Mouse (Mus musculus) hindbrain, embryonic 13.5 days (tissue): ENCODE data around the gene Liph. TPM values are rescaled to one million over a fixed set of nuclear protein-coding genes. Genes with fewer than 3 reads are reported as not detected.
"Not testable (repeated sequence)": the region's sequence is repeated elsewhere in the genome, so short reads cannot be mapped to it uniquely, and the experiment has no call there.

Experiments used
- ATAC-seq: fragments of 200-750 bp; cut with Nextera tagmentation; 2 replicates; pipeline ENCODE4 v1.8.0; 2017; ENCODE audit warnings: moderate TSS enrichment; ENCODE audit not compliant: low FRiP score
- H3K27ac ChIP-seq: fragments of 300-500 bp; sonication (generic); 2 replicates; pipeline ENCODE4 v1.5.1; 2015; ENCODE audit warnings: inconsistent platforms, mild to moderate bottlenecking, moderate library complexity
- H3K27me3 ChIP-seq: fragments of 300-500 bp; sonication (generic); 2 replicates; pipeline ENCODE4 v1.6.1; 2015; ENCODE audit warnings: mild to moderate bottlenecking, inconsistent platforms
- H3K36me3 ChIP-seq: fragments of 300-500 bp; sonication (generic); 2 replicates; pipeline ENCODE4 v1.6.1; 2015; ENCODE audit warnings: mild to moderate bottlenecking, inconsistent platforms
- H3K4me1 ChIP-seq: fragments of 300-500 bp; sonication (generic); replicated peaks from 2 replicates; pipeline ENCODE4 v1.6.1; 2015; ENCODE audit warnings: inconsistent platforms
- H3K4me2 ChIP-seq: fragments of 300-500 bp; sonication (generic); 2 replicates; pipeline ENCODE4 v1.6.1; 2015; ENCODE audit warnings: inconsistent platforms, mild to moderate bottlenecking, moderate library complexity
- H3K4me3 ChIP-seq: fragments of 300-500 bp; sonication (generic); 2 replicates; pipeline ENCODE4 v1.5.1; 2015; ENCODE audit warnings: mild to moderate bottlenecking, inconsistent platforms
- H3K9ac ChIP-seq: fragments of 300-500 bp; sonication (generic); 2 replicates; pipeline ENCODE4 v1.6.1; 2015; ENCODE audit warnings: mild to moderate bottlenecking, inconsistent platforms
- H3K9me3 ChIP-seq: fragments of 300-500 bp; sonication (generic); 2 replicates; pipeline ENCODE4 v1.6.1; 2016; ENCODE audit warnings: inconsistent platforms
- WGBS: fragments of 180-500 bp; shearing (Covaris S2); methylation state at CpG from one replicate; pipeline ENCODE4 v1.1.7; 2015; 5-methylcytosine and 5-hydroxymethylcytosine counted together
- polyA plus RNA-seq: library from polyadenylated mRNA; unstranded; fragments of >200 nt; fragmentation: Nextera tagmentation; extraction: Ambion mirVana; gene quantifications from 2 replicates; pipeline ENCODE4 v1.2.1, GENCODE M21; 2015

The Liph gene
- polyA plus RNA-seq, 1 experiment from 2014 or later = 0.47 TPM

DNA sequence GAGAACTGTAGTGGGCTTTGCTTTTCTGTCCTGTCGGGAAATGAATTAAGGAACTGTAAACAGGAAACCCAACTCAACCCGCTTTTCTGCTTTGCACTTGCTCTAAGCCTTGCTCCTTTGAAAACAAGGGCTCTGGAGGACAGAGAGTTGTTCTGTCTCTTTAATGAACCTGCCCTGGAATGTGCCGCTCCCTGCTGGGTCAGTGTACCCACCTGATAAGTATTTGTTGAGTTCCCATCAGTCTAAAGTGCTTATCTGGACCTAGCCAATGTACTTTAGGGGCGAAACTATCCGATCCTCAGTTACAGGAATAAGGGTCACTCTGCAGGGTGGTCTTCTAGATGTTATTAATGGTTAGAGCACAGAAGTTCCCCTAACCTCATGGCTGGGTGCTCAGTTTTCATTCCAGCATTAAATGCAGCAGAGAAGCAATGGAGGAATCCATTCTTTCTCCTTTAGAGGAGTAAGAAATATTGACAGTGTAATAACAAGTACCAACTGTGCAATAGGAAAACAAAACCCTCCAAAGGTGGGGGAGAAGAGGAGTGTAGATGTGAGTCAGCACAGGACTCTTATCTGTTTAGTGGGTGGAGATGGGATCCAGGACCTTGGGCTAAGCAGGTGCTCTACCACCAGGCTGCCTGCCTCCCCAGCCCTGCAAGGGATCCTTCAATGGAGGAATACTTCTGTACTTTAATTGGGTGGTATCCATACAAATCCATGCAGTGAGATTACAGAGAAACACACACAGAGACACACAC is 1.6 kb upstream of the Liph start:
- WGBS = 69% methylated on average over 5 of the region's 5 CpGs
- H3K9ac ChIP-seq = no peak overlapping the region
- no peak overlapping the region for H3K4me3 ChIP-seq
- ATAC-seq = no peak
- no peaks in the 10 kb centered on the region for H3K36me3 ChIP-seq
- no peaks in the 10 kb centered on the region for H3K9me3 ChIP-seq
- no peak overlapping the region for H3K4me2 ChIP-seq
- peaks cover 10% of the 10 kb centered on the region; the same call in 1 of the 2 replicates for H3K27me3 ChIP-seq
- no peak overlapping the region for H3K27ac ChIP-seq
- H3K4me1 ChIP-seq = peaks cover 4% of the 10 kb centered on the region; the same call in 1 of the 2 replicates

DNA sequence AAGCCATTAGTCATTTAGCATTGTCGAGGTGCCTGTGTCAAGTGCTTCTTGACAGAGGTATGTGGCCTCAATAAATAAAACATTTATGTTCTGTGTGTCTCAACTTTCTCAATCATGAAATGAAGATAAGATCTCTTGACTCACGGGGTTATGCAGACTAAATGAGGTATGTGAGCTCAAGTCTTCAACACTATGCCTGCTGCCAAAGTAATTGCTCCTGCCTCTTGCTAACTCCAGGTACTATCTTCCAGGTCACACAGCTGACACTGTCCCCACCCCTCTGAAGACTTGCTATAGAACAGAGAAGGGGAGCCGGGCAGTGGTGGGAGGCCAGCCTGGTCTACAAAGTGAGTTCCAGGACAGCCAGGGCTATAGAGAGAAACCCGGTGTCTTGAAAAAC is 939 bp upstream of the Liph start:
- ATAC-seq = no peak
- H3K4me1 ChIP-seq = peaks cover 4% of the 10 kb centered on the region; the same call in 1 of the 2 replicates
- H3K4me2 ChIP-seq = no peak overlapping the region
- H3K27ac ChIP-seq = no peak overlapping the region
- H3K36me3 ChIP-seq = no peaks in the 10 kb centered on the region
- H3K4me3 ChIP-seq = no peak overlapping the region
- WGBS = 68% methylated on average over 4 of the region's 4 CpGs
- H3K9ac ChIP-seq = no peak overlapping the region
- peaks cover 10% of the 10 kb centered on the region; the same call in 1 of the 2 replicates for H3K27me3 ChIP-seq
- H3K9me3 ChIP-seq = no peaks in the 10 kb centered on the region

DNA sequence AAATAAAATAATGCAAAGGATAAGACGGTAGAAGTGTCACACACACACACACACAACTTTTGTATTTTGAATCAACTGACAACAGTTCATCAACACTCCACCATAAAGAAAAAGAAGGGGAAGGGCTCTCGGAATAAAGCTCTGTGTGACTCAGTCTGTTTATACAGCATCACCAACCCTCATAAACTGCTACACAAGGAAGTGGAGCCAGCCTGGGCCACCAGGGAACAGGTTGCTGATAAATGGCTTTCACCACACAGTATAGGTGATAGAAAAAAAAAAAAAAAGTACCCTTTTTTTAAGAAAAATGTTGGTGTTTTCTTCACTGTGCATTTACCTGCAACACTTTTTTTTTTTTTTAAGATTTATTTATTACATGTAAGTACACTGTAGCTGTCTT is 3.7 kb downstream of the Liph start:
- Histone ChIP-seq H3K4me1 (peaks cover 4% of the 10 kb centered on the region; the same call in 1 of the 2 replicates), H3K4me2 (no peak overlapping the region), H3K9ac (no peak overlapping the region), H3K27me3 (peaks cover 3% of the 10 kb centered on the region; the same call in 1 of the 2 replicates), H3K27ac (no peak overlapping the region), H3K36me3 (no peaks in the 10 kb centered on the region), H3K4me3 (no peak overlapping the region), H3K9me3 (no peaks in the 10 kb centered on the region)
- 88% methylated on average over 2 of the region's 2 CpGs for WGBS
- no peak for ATAC-seq

DNA sequence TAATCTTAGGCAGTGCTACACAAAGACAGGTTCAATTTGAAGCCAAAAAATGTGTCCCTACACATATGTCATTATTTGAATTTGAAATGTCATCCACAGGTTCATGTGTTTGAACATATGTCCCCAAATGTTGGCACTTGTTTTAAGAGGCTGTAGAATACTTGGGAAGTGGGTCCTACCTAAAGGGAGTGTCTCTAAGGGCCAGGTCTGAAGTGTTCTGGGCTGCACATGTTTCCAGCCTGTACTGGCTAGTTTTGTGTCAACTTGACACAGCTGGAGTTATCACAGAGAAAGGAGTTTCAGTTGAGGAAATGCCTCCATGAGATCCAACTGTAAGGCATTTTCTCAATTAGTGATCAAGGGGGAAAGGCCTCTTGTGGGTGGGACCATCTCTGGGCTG is 4.6 kb downstream of the Liph start:
- not testable (repeated sequence) for H3K4me3 ChIP-seq, H3K4me1 ChIP-seq, H3K36me3 ChIP-seq, H3K9me3 ChIP-seq, H3K27ac ChIP-seq, H3K27me3 ChIP-seq, ATAC-seq, H3K4me2 ChIP-seq, H3K9ac ChIP-seq

DNA sequence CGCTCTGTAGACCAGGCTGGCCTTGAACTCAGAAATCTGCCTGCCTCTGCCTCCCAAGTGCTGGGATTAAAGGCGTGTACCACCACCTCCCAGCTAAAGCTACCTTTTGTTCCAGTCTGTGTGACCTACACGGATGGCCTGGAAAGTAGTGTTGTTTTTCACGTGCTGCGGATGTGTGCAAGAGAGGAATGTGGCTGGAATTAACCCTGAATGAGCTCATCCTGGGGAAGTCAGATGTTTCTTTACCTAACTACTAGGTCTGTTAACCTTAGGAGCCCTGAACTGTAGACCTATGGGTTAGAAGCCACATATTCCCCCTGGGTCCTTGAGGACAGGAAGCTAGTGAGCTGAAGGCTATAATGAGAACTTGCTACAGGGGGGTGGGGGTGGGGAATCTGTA is 7.5 kb downstream of the Liph start:
- H3K27ac ChIP-seq = no peak overlapping the region
- H3K27me3 ChIP-seq = no peaks in the 10 kb centered on the region
- no peak overlapping the region for H3K4me3 ChIP-seq
- no peaks in the 10 kb centered on the region for H3K36me3 ChIP-seq
- no peak overlapping the region for H3K4me2 ChIP-seq
- no peak for ATAC-seq
- H3K9me3 ChIP-seq = no peaks in the 10 kb centered on the region
- no peak overlapping the region for H3K9ac ChIP-seq
- 79% methylated on average over 5 of the region's 5 CpGs for WGBS
- H3K4me1 ChIP-seq = no peaks in the 10 kb centered on the region

DNA sequence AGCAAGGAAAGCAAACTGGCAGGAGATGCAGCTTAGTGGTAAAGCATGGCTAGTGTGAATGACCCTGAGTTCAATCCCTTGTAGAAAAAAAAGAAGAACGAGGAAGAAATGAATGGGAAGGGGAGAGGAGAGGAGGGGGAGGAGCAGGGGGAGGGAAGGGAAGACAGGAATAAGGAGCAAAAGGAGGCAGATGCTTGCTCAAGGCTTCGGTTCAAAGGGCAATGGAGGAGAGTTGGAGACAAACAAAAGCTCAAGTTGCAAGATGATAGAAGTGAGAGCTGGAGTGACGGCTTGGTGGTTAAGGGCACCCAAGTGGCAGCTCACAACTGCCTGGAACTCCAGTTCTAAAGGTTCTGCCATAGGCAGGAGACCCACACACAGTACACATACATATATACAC is 9.3 kb downstream of the Liph start:
- Histone ChIP-seq H3K9ac (no peak overlapping the region), H3K4me2 (no peak overlapping the region), H3K36me3 (no peaks in the 10 kb centered on the region), H3K9me3 (no peaks in the 10 kb centered on the region), H3K4me1 (no peaks in the 10 kb centered on the region), H3K27ac (no peak overlapping the region), H3K4me3 (no peak overlapping the region), H3K27me3 (no peaks in the 10 kb centered on the region)
- ATAC-seq = no peak
- 59% methylated on average over 3 of the region's 3 CpGs for WGBS

DNA sequence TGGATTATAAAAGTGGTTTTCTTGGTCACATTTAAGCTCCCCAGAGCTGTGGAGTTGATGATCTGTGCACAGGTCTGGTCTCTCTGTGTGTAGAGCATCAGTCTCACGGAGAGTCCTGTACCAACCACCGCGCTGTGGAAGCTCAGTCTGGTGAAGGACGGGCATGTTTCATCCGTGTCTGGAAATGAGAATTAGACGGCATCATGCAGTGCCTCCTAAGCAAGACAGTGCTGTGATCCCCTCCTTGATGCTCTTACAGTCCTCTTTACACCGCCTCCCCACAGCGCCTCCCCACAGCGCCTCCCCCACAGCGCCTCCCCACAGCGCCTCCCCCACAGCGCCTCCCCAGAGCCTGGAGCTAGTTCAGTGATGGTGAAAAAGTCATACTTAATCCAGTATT is 11.4 kb downstream of the Liph start:
- H3K27ac ChIP-seq = no peak overlapping the region
- H3K4me1 ChIP-seq = no peaks in the 10 kb centered on the region
- no peak for ATAC-seq
- no peaks in the 10 kb centered on the region for H3K27me3 ChIP-seq
- WGBS = 89% methylated on average over 12 of the region's 12 CpGs
- no peak overlapping the region for H3K9ac ChIP-seq
- H3K4me3 ChIP-seq = no peak overlapping the region
- no peak overlapping the region for H3K4me2 ChIP-seq
- no peaks in the 10 kb centered on the region for H3K9me3 ChIP-seq
- H3K36me3 ChIP-seq = no peaks in the 10 kb centered on the region

DNA sequence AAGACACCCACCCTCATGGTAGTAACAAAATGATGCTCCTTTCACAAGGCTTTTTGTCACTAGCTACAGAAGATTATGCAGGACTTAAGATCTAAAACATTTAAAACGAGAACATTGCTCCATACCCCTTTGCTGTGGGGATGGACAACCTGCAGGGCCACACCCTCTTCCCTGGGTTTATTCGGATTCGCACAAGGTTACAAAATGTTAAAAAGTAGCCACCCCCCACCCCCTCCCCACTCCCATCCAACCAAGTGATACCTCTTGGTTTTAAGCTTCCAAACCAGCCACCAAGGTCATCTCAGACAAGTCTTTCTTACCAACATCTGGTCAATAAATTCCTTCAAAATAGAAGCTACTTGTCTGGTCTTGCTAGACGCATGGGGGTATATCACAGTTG is 11.9 kb downstream of the Liph start:
- Histone ChIP-seq H3K4me2 (no peak overlapping the region), H3K27me3 (no peaks in the 10 kb centered on the region), H3K27ac (no peak overlapping the region), H3K9ac (no peak overlapping the region), H3K9me3 (no peaks in the 10 kb centered on the region), H3K4me3 (no peak overlapping the region), H3K4me1 (no peaks in the 10 kb centered on the region), H3K36me3 (no peaks in the 10 kb centered on the region)
- 92% methylated on average over 4 of the region's 4 CpGs for WGBS
- ATAC-seq = no peak

DNA sequence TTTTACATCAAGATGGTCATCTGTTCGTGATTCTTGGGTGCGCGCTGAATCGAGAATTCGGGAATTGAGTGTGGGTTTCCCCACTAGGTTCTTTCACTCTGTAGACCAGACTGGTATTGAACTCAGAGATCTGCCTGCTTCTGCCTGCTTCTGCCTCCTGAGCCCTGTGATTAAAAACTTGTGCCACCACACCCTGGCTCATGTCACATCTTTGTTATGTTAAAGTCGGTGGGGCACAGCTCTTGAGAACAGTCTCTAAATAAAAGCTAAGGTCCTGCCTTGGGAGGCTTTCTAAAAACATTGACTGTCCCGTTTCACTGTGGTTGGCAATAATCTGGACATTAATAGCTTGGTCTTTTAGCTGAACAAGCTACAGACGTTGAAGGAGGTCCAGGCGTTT is 12.3 kb downstream of the Liph start:
- Histone ChIP-seq H3K4me2 (no peak overlapping the region), H3K27ac (no peak overlapping the region), H3K9me3 (no peaks in the 10 kb centered on the region), H3K36me3 (no peaks in the 10 kb centered on the region), H3K27me3 (no peaks in the 10 kb centered on the region), H3K4me3 (no peak overlapping the region), H3K9ac (no peak overlapping the region), H3K4me1 (no peaks in the 10 kb centered on the region)
- 93% methylated on average over 9 of the region's 9 CpGs for WGBS
- no peak for ATAC-seq

DNA sequence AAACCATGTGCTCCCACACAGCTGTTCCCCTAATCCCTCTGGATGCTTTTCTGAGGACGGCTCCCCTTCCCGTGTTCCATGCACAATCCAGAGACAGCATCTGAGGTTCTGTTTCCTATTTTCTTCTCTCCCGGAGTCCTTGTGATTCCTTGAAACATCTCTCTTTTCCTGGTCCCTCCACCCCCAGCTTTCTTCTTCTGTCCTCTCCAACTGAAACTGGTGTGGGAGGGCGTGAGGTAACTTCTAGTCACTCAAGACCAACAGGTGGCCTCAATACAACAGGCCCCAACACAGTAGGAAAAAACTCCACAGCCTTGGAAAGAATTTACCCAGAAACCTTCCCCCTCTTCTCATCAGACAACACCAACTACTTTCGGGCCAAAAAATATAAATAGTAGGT is 18.1 kb downstream of the Liph start:
- peaks cover 4% of the 10 kb centered on the region; the same call in 1 of the 2 replicates for H3K27me3 ChIP-seq
- H3K9me3 ChIP-seq = no peaks in the 10 kb centered on the region
- H3K4me2 ChIP-seq = no peak overlapping the region
- no peak for ATAC-seq
- no peak overlapping the region for H3K9ac ChIP-seq
- no peak overlapping the region for H3K4me3 ChIP-seq
- H3K27ac ChIP-seq = no peak overlapping the region
- 87% methylated on average over 5 of the region's 5 CpGs for WGBS
- no peaks in the 10 kb centered on the region for H3K36me3 ChIP-seq
- peaks cover 7% of the 10 kb centered on the region for H3K4me1 ChIP-seq

DNA sequence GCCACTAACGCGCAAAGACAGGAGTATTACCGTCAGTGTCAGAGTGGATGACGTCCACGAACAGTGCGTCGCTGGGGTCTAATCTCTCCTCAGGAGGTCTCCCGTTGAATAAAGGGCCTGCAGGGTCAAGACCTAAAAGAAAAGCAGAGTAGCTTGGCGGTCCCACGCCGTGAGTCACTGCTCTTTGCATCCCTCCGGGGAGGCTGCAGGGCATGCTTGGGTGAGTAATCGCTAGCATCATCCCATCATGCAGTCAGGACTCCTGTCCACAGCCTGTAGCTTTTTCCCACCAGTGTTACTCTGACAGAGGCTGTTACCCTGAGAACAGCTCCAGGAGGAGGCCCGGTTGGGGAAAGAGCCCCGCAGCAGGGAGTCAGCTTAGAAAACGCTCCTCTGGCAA is 19.3 kb downstream of the Liph start:
- H3K9ac ChIP-seq = no peak overlapping the region
- peaks cover 7% of the 10 kb centered on the region for H3K4me1 ChIP-seq
- H3K9me3 ChIP-seq = no peaks in the 10 kb centered on the region
- peaks cover 4% of the 10 kb centered on the region; the same call in 1 of the 2 replicates for H3K27me3 ChIP-seq
- 0 out of 2 replicates have a peak overlapping the region, but pooled peaks have one; percentile 10 for H3K4me3 ChIP-seq
- WGBS = 2% methylated on average over 16 of the region's 16 CpGs
- peak overlapping the region; percentile 42 for H3K4me2 ChIP-seq
- H3K36me3 ChIP-seq = no peaks in the 10 kb centered on the region
- no peak overlapping the region for H3K27ac ChIP-seq
- ATAC-seq = no peak

DNA sequence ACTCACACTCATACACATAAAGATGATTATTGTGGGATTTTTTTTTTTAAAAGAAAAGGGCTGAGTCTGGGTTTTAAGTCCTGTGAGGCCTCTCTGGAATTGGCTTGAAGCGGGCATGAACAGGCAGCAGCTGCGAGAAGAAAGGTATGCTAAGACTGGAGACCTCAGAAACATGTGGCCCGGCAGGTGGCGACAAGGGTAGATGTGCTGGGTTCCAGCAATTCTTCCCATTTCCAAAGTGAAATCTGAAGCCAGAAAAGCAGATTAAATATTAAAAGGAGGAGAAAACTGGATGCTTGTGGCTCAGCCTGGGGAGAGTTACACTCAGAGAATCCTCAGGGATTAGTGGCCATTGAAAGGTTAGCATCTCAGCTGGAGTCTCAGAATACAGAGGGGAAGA is 24.0 kb downstream of the Liph start:
- no peak overlapping the region for H3K4me3 ChIP-seq
- H3K4me2 ChIP-seq = no peak overlapping the region
- no peaks in the 10 kb centered on the region for H3K9me3 ChIP-seq
- peaks cover 7% of the 10 kb centered on the region for H3K4me1 ChIP-seq
- 68% methylated on average over 4 of the region's 4 CpGs for WGBS
- H3K36me3 ChIP-seq = no peaks in the 10 kb centered on the region
- ATAC-seq = no peak
- no peak overlapping the region for H3K9ac ChIP-seq
- no peak overlapping the region for H3K27ac ChIP-seq
- H3K27me3 ChIP-seq = 0 out of 2 replicates have a peak, but pooled peaks cover under 1% of the 10 kb centered on the region

DNA sequence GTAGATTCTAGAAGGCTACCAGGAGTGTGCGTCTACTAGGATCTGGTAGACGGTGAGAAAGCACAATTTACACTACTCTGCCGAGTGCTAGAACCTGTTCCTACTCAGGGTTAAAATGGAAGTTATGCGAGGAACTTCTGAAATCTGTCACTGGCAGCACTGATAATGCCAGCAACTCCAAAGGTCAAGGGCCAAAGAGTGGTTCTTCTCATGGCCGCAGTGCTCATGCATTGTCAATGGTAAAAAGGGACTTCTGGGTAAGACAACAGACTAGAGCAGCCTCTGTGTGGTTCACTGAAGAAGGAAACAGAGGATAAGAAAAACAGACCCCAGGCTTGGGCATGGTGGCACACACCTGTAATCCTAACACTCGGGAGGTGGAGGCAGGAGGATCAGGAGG is 24.9 kb downstream of the Liph start:
- ATAC-seq = no peak
- WGBS = 87% methylated on average over 6 of the region's 6 CpGs
- H3K4me3 ChIP-seq = no peak overlapping the region
- H3K27ac ChIP-seq = no peak overlapping the region
- H3K9ac ChIP-seq = no peak overlapping the region
- no peaks in the 10 kb centered on the region for H3K27me3 ChIP-seq
- H3K36me3 ChIP-seq = no peaks in the 10 kb centered on the region
- no peak overlapping the region for H3K4me2 ChIP-seq
- no peaks in the 10 kb centered on the region for H3K9me3 ChIP-seq
- H3K4me1 ChIP-seq = no peaks in the 10 kb centered on the region
